In genomic region chr6:48428769-48429557, GRCm38 (mm10) we compare ENCODE assay signal across 19 mouse cellular contexts. TPM values are rescaled to one million over a fixed set of nuclear protein-coding genes. Genes with fewer than 3 reads are reported as not detected.
DNase-seq lines count a peak whose midpoint lies in the region; ATAC-seq lines count a peak whose summit lies in the region.
"Had no signal": no experiment of that assay in that cellular context is flagged by ENCODE, and none has a peak within 500 bp of the region (broad histone marks: within the 10 kb centered on the region; RNA-seq: fewer than 3 reads in every experiment).

No protein-coding gene starts in this region.

- no peak overlapping the region for H3K27ac ChIP-seq in hindbrain, embryonic 13.5 days
- H3K27ac ChIP-seq: embryonic facial prominence, embryonic 12.5 days; heart, embryonic 13.5 days; macrophage had no signal

- no peaks in the 10 kb centered on the region for H3K4me1 ChIP-seq in hindbrain, embryonic 13.5 days (replicated peaks)
- H3K4me1 ChIP-seq: embryonic facial prominence, embryonic 12.5 days had no signal

- H3K9ac ChIP-seq in hindbrain, embryonic 13.5 days = no peak overlapping the region
- H3K9ac ChIP-seq: embryonic facial prominence, embryonic 12.5 days; heart, embryonic 13.5 days had no signal

- no peaks in the 10 kb centered on the region for H3K27me3 ChIP-seq in hindbrain, embryonic 13.5 days
- H3K27me3 ChIP-seq: embryonic facial prominence, embryonic 12.5 days; heart, embryonic 13.5 days had no signal

- H3K9me3 ChIP-seq in hindbrain, embryonic 13.5 days = no peaks in the 10 kb centered on the region
- H3K9me3 ChIP-seq: embryonic facial prominence, embryonic 12.5 days; heart, embryonic 13.5 days had no signal

- no peak overlapping the region for H3K4me3 ChIP-seq in hindbrain, embryonic 13.5 days
- H3K4me3 ChIP-seq: embryonic facial prominence, embryonic 12.5 days; heart, embryonic 13.5 days had no signal

- WGBS in hindbrain, embryonic 13.5 days = 78% methylated on average over 4 of the region's 4 CpGs

- H3K36me3 ChIP-seq in hindbrain, embryonic 13.5 days = no peaks in the 10 kb centered on the region
- H3K36me3 ChIP-seq: embryonic facial prominence, embryonic 12.5 days; heart, embryonic 13.5 days had no signal

- no peak for DNase-seq in cerebellum, postnatal 10 days
- peak; percentile 50 to 78 for DNase-seq in kidney, adult 8-10 months
- DNase-seq in kidney, postnatal 10 days = no peak
- peak; percentile 44 to 47 for DNase-seq in cerebellum, postnatal 25 days
- no peak for DNase-seq in urinary bladder, postnatal 25 days (ENCODE audit: low spot score)
- DNase-seq: B cell, adult 2 months; gastrocnemius, postnatal 25 days; lung, adult 18-20 months; midbrain, embryonic 14.5 days; right cerebral cortex, postnatal 14 days; thymus, postnatal 4 days had no signal

- H3K4me2 ChIP-seq in hindbrain, embryonic 13.5 days = no peak overlapping the region
- H3K4me2 ChIP-seq: embryonic facial prominence, embryonic 12.5 days; heart, embryonic 13.5 days had no signal

- peak; percentile 57; the same call in 1 of the 2 replicates for ATAC-seq in cerebellum, adult (ENCODE audit: insufficient number of reproducible peaks, low FRiP score, low TSS enrichment)
- ATAC-seq in megakaryocyte, adult 5-6 weeks (ENCODE audit: poor library complexity, severe bottlenecking) = 0 out of 2 replicates have a peak, but pooled peaks have one; percentile 5
- no peak for ATAC-seq in hindbrain, embryonic 13.5 days (ENCODE audit: low FRiP score)

RNA-seq across cellular contexts. Expression of gene Zfp467, which starts 16.7 kb away (rescaled TPM):
- 23.7 and 28.7 TPM in 2 replicates for total RNA-seq in megakaryocyte, adult 5-6 weeks (2015)
- total RNA-seq in megakaryocyte, adult 5-6 weeks (2017) = 7.4 and 9.0 TPM in 2 replicates
- 22.0 and 22.5 TPM in 2 replicates for polyA plus RNA-seq in hindbrain, embryonic 13.5 days (2015; fragmentation: Nextera tagmentation; extraction: Ambion mirVana)

RNA-seq across cellular contexts. Expression of gene Sspo, which starts 19.1 kb away (rescaled TPM):
- 0.02 TPM in 1 of 2 replicates, not detected in the other for total RNA-seq in megakaryocyte, adult 5-6 weeks (2015)
- total RNA-seq in megakaryocyte, adult 5-6 weeks (2017) = not detected in 2 replicates
- polyA plus RNA-seq in hindbrain, embryonic 13.5 days (2015; fragmentation: Nextera tagmentation; extraction: Ambion mirVana) = 0.14 and 0.25 TPM in 2 replicates
- total RNA-seq: common myeloid progenitor, adult 5-6 weeks; hematopoietic stem cell, adult 5-6 weeks had no signal
- polyA plus RNA-seq: macrophage had no signal

RNA-seq across cellular contexts. Expression of gene Krba1, which starts 33.6 kb away (rescaled TPM):
- 0.67 and 1.1 TPM in 2 replicates for total RNA-seq in megakaryocyte, adult 5-6 weeks (2015)
- 1.2 and 1.9 TPM in 2 replicates for total RNA-seq in megakaryocyte, adult 5-6 weeks (2017)
- polyA plus RNA-seq in hindbrain, embryonic 13.5 days (2015; fragmentation: Nextera tagmentation; extraction: Ambion mirVana) = 25.4 and 28.3 TPM in 2 replicates

Comparison
In these comparisons a context has a peak if more than half of its experiments do, and no peak if none do; other contexts are left out.
1. DNase-seq: peak in kidney, adult 8-10 months (2 of 2) and cerebellum, postnatal 25 days (2 of 2); none in cerebellum, postnatal 10 days (0 of 2), kidney, postnatal 10 days (single experiment) and urinary bladder, postnatal 25 days (single experiment).